Mouse (Mus musculus): ENCODE measurements at regions not wholly inside any gene's neighbourhood (a gene's known extent, or its start where the extent isn't known, plus 50 kb on each side); places are given as distances from the start of the nearest gene placed in this dataset.

- TF ChIP-seq CTCF (conservative IDR thresholded peaks at IDR 0.05; ENCODE audit: low read length), result no peak
- no peak for TF ChIP-seq NANOG (IDR thresholded peaks at IDR 0.05; ENCODE audit: borderline replicate concordance, low read length)
Observed at GRCm38 (mm10) chr12:16083176-16083575, 266.5 kb upstream of the Trib2 start.
